11 mouse cellular contexts compared by ENCODE assay signal in genomic region chr8:57793455-57793854, GRCm38 (mm10).
A peak's percentile ranks its signal among the peaks of the same experiment; 100 is the strongest.
DNase-seq lines count a peak whose midpoint lies in the region; ATAC-seq and TF ChIP-seq lines count a peak whose summit lies in the region.
"Had no signal": no experiment of that assay in that cellular context is flagged by ENCODE, and none has a peak within 500 bp of the region (broad histone marks: within the 10 kb centered on the region; RNA-seq: fewer than 3 reads in every experiment).

No protein-coding gene starts in this region.

- no peaks in the 10 kb centered on the region for H3K9me3 ChIP-seq in intestine, postnatal 0 days (ENCODE audit: control insufficient read depth)
- no peaks in the 10 kb centered on the region for H3K9me3 ChIP-seq in intestine, embryonic 15.5 days
- no peaks in the 10 kb centered on the region for H3K9me3 ChIP-seq in forebrain, embryonic 13.5 days (replicated peaks)

- H3K27ac ChIP-seq in intestine, postnatal 0 days (ENCODE audit: low read depth, low read length) = no peak overlapping the region
- H3K27ac ChIP-seq in intestine, embryonic 15.5 days = no peak overlapping the region
- H3K27ac ChIP-seq in forebrain, embryonic 13.5 days = no peak overlapping the region
- H3K27ac ChIP-seq: liver, embryonic 14.5 days had no signal

- POLR2A ChIA-PET in Patski (lab: Charles Lee) = no interaction called here

- ATAC-seq in intestine, postnatal 0 days = no peak
- ATAC-seq in intestine, embryonic 15.5 days = no peak
- ATAC-seq in Patski = no peak
- peak; percentile 20 for ATAC-seq in forebrain, embryonic 13.5 days

- no peaks in the 10 kb centered on the region for H3K27me3 ChIP-seq in intestine, postnatal 0 days (replicated peaks; ENCODE audit: control insufficient read depth, insufficient read depth, low read length)
- H3K27me3 ChIP-seq in intestine, embryonic 15.5 days (replicated peaks) = no peaks in the 10 kb centered on the region
- no peaks in the 10 kb centered on the region for H3K27me3 ChIP-seq in Patski
- 0 out of 2 replicates have a peak, but pooled peaks cover 3% of the 10 kb centered on the region for H3K27me3 ChIP-seq in forebrain, embryonic 13.5 days

- no peak overlapping the region for H3K4me3 ChIP-seq in intestine, postnatal 0 days (ENCODE audit: low read depth, low read length)
- no peak overlapping the region for H3K4me3 ChIP-seq in intestine, embryonic 15.5 days (replicated peaks)
- no peak overlapping the region for H3K4me3 ChIP-seq in forebrain, embryonic 13.5 days

- WGBS in intestine, postnatal 0 days = 37% methylated on average over 3 of the region's 4 CpGs
- WGBS in intestine, embryonic 15.5 days = 41% methylated on average over 4 of the region's 4 CpGs
- 14% methylated on average over 4 of the region's 4 CpGs for WGBS in forebrain, embryonic 13.5 days

- no peaks in the 10 kb centered on the region for H3K36me3 ChIP-seq in intestine, postnatal 0 days (ENCODE audit: control insufficient read depth, insufficient read depth)
- no peaks in the 10 kb centered on the region for H3K36me3 ChIP-seq in intestine, embryonic 15.5 days
- no peaks in the 10 kb centered on the region for H3K36me3 ChIP-seq in forebrain, embryonic 13.5 days (ENCODE audit: poor library complexity, severe bottlenecking)

- no peaks in the 10 kb centered on the region for H3K4me1 ChIP-seq in intestine, postnatal 0 days (replicated peaks; ENCODE audit: control insufficient read depth, insufficient read depth, low read length)
- H3K4me1 ChIP-seq in intestine, embryonic 15.5 days (replicated peaks) = no peaks in the 10 kb centered on the region
- no peaks in the 10 kb centered on the region for H3K4me1 ChIP-seq in forebrain, embryonic 13.5 days

- no peak overlapping the region for H3K4me2 ChIP-seq in intestine, postnatal 0 days (replicated peaks; ENCODE audit: low read depth)
- H3K4me2 ChIP-seq in intestine, embryonic 15.5 days (replicated peaks) = no peak overlapping the region
- no peak overlapping the region for H3K4me2 ChIP-seq in forebrain, embryonic 13.5 days

- no peak overlapping the region for H3K9ac ChIP-seq in intestine, postnatal 0 days (ENCODE audit: low read depth, low read length)
- no peak overlapping the region for H3K9ac ChIP-seq in intestine, embryonic 15.5 days
- H3K9ac ChIP-seq in forebrain, embryonic 13.5 days = no peak overlapping the region
- H3K9ac ChIP-seq: liver, embryonic 14.5 days had no signal

- TF ChIP-seq CTCF in intestine, postnatal 0 days (IDR thresholded peaks at IDR 0.05; ENCODE audit: low read depth) = peak; percentile 30; the same call in 1 of the 2 replicates
- TF ChIP-seq CTCF in Patski (IDR thresholded peaks at IDR 0.05) = peak; percentile 19

- in situ Hi-C loops in Patski (cut with MboI; ENCODE audit: low pct_unique_long_range_greater_than_20kb) = no loop called here

- no peak for DNase-seq in Patski (ENCODE audit: low read depth, low spot score)
- DNase-seq in retina, embryonic 14.5 days (ENCODE audit: low spot score) = peak; percentile 63
- DNase-seq in right cerebral cortex, postnatal 36 days (ENCODE audit: low spot score in 2 of 2) = no peak
- DNase-seq in ovary, adult 18-20 months (ENCODE audit: low spot score) = no peak
- no peak for DNase-seq in adrenal gland, postnatal 14 days
- DNase-seq: adrenal gland, postnatal 36 days; cerebellum, postnatal 36 days had no signal

- CTCF ChIA-PET in Patski (lab: Charles Lee) = interaction anchor here (1.2 to 6.8 kb wide), 3 partner anchors 12 to 252 kb away, joined by 4 to 37 read pairs (median 11); no protein-coding TSS in a partner anchor
